Mouse (Mus musculus): ENCODE results near the gene Mpg. TPM values are rescaled to one million over a fixed set of nuclear protein-coding genes. Genes with fewer than 3 reads are reported as not detected.

Gene Mpg
- polyA plus RNA-seq (2017; shearing (Covaris generic)), result 19.8 TPM

GRCm38 (mm10) chr11:32226124-32226871 is at the start of gene Mpg:
Mpg (plus strand) TSS chr11:32226505.

GRCm38 (mm10) chr11:32200075-32200601 is 26.2 kb upstream of the Mpg start, which contains the start of gene Il9r:
Il9r (minus strand) TSS chr11:32200279.

GRCm38 (mm10) chr11:32205058-32205873 is 21.0 kb upstream of the Mpg start, which contains the start of gene Snrnp25:
Snrnp25 (plus strand) TSS chr11:32205415.

GRCm38 (mm10) chr11:32221951-32222409 is 4.3 kb upstream of the Mpg start, which contains the start of gene Rhbdf1:
Rhbdf1 (minus strand) TSS chr11:32222300.

GRCm38 (mm10) chr11:32267188-32267884 is 41.0 kb downstream of the Mpg start, which contains the start of gene Nprl3:
Nprl3 (minus strand) TSS chr11:32267707.

GRCm38 (mm10) chr11:32276347-32276746 is 50.0 kb downstream of the Mpg start, which contains the start of gene Hba-x:
Hba-x (plus strand) TSS chr11:32276400.

Other genes starting within 250 kb of the Mpg start
- 177 TPM for gene Nsg2, start 226.0 kb upstream of the Mpg start, polyA plus RNA-seq (2017; shearing (Covaris generic))
- gene Il9r, start 26.2 kb upstream of the Mpg start, polyA plus RNA-seq (2017; shearing (Covaris generic)), result not detected
- gene Snrnp25, start 21.1 kb upstream of the Mpg start, polyA plus RNA-seq (2017; shearing (Covaris generic)), result 15.5 TPM
- gene Rhbdf1, start 4.2 kb upstream of the Mpg start, polyA plus RNA-seq (2017; shearing (Covaris generic)), result not detected
- gene Nprl3, start 41.2 kb downstream of the Mpg start, polyA plus RNA-seq (2017; shearing (Covaris generic)), result 49.7 TPM
- not detected for gene Hba-x, start 49.9 kb downstream of the Mpg start, polyA plus RNA-seq (2017; shearing (Covaris generic))
- gene Hba-a1, start 57.0 kb downstream of the Mpg start, polyA plus RNA-seq (2017; shearing (Covaris generic)), result not detected
- not detected for gene Hbq1b, start 60.5 kb downstream of the Mpg start, polyA plus RNA-seq (2017; shearing (Covaris generic))
- gene Hba-a2, start 70.0 kb downstream of the Mpg start, polyA plus RNA-seq (2017; shearing (Covaris generic)), result not detected
- not detected for gene Hbq1a, start 73.6 kb downstream of the Mpg start, polyA plus RNA-seq (2017; shearing (Covaris generic))
- not detected for gene Sh3pxd2b, start 121.3 kb downstream of the Mpg start, polyA plus RNA-seq (2017; shearing (Covaris generic))
- gene Ubtd2, start 228.9 kb downstream of the Mpg start, polyA plus RNA-seq (2017; shearing (Covaris generic)), result 8.8 TPM

Measured in naive thymus-derived CD4-positive, alpha-beta T cell, adult 5 months (primary cell).